Mouse (Mus musculus): ENCODE results near the gene Hoxc10. TPM values are rescaled to one million over a fixed set of nuclear protein-coding genes. Genes with fewer than 3 reads are reported as not detected.

The Hoxc10 gene
- polyA plus RNA-seq, 1 experiment from 2014 or later: not detected

DNA sequence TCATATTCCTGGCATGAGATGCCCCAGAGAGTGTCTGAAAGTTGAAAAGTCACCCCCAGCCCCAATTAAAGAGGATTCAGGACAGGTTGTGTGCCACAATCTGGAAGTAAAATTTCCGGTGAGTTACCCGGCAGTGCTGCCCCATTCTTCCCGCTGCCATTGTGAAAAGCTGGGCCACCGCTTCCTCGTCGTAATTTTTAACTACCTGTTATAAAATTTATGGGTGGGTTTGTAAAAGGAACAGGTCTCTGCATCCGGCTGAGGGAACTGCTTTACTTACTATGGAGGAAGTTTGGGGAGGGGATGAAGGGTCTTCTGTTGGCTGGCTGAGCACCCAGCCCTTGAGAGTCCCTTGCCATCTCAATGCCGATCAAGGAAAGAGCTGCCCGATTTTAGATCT, 30.0 kb downstream of the Hoxc10 start:
- ATAC-seq (ENCODE audit: insufficient number of reproducible peaks, low FRiP score): no peak
- H3K4me2 ChIP-seq: no peak overlapping the region

DNA sequence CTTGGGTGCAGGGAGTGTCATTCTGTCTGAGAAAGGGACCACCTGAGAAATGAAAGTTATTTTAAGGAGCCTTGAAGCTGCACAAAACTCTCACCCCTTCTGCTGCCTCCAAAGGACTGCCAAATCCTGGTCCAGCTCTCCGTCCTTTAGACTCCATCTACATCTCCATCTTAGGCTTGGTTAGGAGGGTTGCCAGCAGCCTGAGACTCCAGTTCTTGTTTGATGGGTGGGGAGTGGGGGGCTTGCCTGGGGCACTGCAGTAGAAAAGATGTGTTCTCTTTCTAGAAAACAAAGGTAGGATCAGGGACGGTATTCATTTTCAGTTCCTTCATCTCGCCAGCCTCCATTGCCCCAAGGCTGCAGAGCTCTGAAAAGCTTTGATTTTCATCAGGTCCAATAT, 30.8 kb downstream of the Hoxc10 start:
- Histone ChIP-seq H3K9ac (no peak overlapping the region), H3K36me3 (no peaks in the 10 kb centered on the region), H3K27me3 (replicated peaks) (peaks cover 92% of the 10 kb centered on the region), H3K27ac (ENCODE audit: poor library complexity, severe bottlenecking) (no peak overlapping the region), H3K9me3 (replicated peaks) (no peaks in the 10 kb centered on the region), H3K4me3 (no peak overlapping the region), H3K4me2 (no peak overlapping the region), H3K4me1 (replicated peaks) (peaks cover 29% of the 10 kb centered on the region)
- WGBS: 3% methylated on average over 3 of the region's 3 CpGs
- ATAC-seq (ENCODE audit: insufficient number of reproducible peaks, low FRiP score): no peak

More for the DNA sequence above, 30.0 kb downstream of the Hoxc10 start:
- 2% methylated on average over 9 of the region's 9 CpGs for WGBS
- no peaks in the 10 kb centered on the region for H3K9me3 ChIP-seq (replicated peaks)
- no peak overlapping the region for H3K9ac ChIP-seq
- H3K27me3 ChIP-seq (replicated peaks): peaks cover 92% of the 10 kb centered on the region
- peaks cover 28% of the 10 kb centered on the region for H3K4me1 ChIP-seq (replicated peaks)
- H3K4me3 ChIP-seq: no peak overlapping the region
- no peaks in the 10 kb centered on the region for H3K36me3 ChIP-seq
- H3K27ac ChIP-seq (ENCODE audit: poor library complexity, severe bottlenecking): no peak overlapping the region

DNA sequence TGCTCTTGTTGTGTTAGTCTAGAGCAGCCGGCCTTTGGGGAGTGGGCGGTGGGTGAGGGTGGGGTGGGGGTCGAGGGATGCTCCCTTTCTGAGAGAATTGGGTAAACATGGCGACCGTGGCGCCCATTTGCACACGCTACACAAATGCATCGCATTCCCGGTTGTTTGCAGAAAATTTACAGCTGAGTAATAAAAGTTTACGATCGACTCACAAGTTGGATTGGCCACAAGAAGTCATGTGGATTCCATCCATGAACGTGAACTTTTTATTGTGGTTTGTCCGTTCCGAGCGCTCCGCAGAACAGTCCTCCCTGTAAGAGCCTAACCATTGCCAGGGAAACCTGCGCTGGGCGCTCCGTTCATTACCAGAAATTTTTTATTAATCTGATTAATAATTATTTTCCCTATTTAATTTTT, 31.4 kb downstream of the Hoxc10 start, which contains the start of gene Hoxc6:
Gene Hoxc6, plus strand, starts transcription at position 319 of the 417 bp plus-strand sequence.
- Histone ChIP-seq H3K9ac (peak within 1 kb of the TSS; percentile 72; the same call in 1 of the 2 replicates), H3K9me3 (replicated peaks) (no peaks in the 10 kb centered on the region), H3K27me3 (replicated peaks) (peaks cover 92% of the 10 kb centered on the region), H3K4me2 (peak within 1 kb of the TSS; percentile 91), H3K4me1 (replicated peaks) (peaks cover 29% of the 10 kb centered on the region), H3K4me3 (peak within 1 kb of the TSS; percentile 57), H3K36me3 (no peaks in the 10 kb centered on the region), H3K27ac (ENCODE audit: poor library complexity, severe bottlenecking) (no peak within 1 kb of the TSS)
- ATAC-seq (ENCODE audit: insufficient number of reproducible peaks, low FRiP score): no peak
- WGBS: 2% methylated on average over 19 of the region's 19 CpGs

DNA sequence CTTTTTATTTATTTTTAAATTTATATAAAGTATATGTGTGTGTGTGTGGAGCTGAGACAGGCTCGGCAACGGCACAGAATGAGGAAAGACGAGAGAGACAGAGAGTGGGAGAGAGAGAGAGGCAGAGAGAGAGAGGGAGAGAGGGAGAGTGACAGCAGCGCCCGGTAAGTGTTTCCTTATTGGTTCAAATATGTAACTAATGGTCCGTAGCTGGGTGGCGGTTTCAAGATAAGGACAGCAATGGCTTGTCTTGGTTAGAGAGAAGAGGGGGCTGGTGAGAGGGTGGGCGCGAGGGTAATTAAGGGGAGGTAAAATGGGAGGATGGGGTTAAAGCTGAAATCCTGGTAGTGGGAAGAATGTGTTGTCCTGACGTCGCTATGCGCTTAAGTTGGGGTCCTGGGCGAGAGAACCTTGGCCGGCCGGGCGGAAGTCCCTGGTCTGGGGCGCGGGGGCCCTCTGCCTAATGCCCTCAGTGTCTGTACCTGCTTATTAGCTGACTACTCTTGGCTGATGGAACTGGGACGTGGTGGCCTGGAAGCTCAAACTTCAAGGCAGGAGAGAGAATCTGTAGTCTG, 32.1 kb downstream of the Hoxc10 start:
- Histone ChIP-seq H3K36me3 (no peaks in the 10 kb centered on the region), H3K4me3 (peak overlapping the region; percentile 57), H3K4me1 (replicated peaks) (peaks cover 29% of the 10 kb centered on the region), H3K9ac (peak overlapping the region; percentile 72; the same call in 1 of the 2 replicates), H3K9me3 (replicated peaks) (no peaks in the 10 kb centered on the region), H3K4me2 (peak overlapping the region; percentile 91), H3K27ac (ENCODE audit: poor library complexity, severe bottlenecking) (no peak overlapping the region), H3K27me3 (replicated peaks) (peaks cover 93% of the 10 kb centered on the region)
- no peak for ATAC-seq (ENCODE audit: insufficient number of reproducible peaks, low FRiP score)
- WGBS: under 1% methylated on average over 19 of the region's 19 CpGs

DNA sequence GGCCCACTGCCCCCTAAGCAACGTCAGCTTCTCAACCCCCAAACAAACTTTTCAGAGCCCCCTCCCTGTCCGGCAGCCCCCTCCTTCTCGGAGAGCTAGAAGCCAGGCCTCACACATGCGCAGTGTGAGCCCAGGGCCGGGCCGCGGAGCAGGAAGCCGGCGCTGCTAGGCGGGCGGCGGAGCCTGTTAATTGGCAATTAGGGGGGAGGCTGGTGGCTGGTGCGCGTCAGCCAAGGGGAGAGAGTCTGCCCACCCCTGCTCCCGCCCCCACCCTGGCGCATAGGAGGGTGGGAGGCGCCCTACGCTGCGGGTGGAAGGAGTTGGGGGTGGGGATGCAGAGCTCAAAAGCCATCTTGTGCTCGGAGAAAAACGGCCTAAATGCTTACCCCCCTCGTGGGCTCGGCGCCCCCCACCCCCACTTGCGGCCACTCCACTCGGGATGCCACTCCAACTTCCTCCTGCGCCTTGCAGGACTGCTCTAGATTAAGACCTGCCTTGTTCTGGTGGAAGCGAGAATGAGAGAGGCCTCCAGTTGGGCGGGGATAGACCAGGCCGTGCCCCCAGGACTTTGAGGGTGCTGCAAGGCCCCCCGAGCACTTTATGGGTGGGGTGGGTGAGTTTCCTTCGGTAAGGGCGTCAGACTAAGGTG, 32.7 kb downstream of the Hoxc10 start:
- peak overlapping the region; percentile 91 for H3K4me2 ChIP-seq
- H3K27me3 ChIP-seq (replicated peaks): peaks cover 96% of the 10 kb centered on the region
- WGBS: 0% methylated on average over 33 of the region's 33 CpGs
- H3K36me3 ChIP-seq: no peaks in the 10 kb centered on the region
- H3K9me3 ChIP-seq (replicated peaks): no peaks in the 10 kb centered on the region
- peaks cover 29% of the 10 kb centered on the region for H3K4me1 ChIP-seq (replicated peaks)
- ATAC-seq (ENCODE audit: insufficient number of reproducible peaks, low FRiP score): peak; percentile 75
- no peak overlapping the region for H3K27ac ChIP-seq (ENCODE audit: poor library complexity, severe bottlenecking)
- peak overlapping the region; percentile 72 for H3K9ac ChIP-seq
- peak overlapping the region; percentile 57 for H3K4me3 ChIP-seq

DNA sequence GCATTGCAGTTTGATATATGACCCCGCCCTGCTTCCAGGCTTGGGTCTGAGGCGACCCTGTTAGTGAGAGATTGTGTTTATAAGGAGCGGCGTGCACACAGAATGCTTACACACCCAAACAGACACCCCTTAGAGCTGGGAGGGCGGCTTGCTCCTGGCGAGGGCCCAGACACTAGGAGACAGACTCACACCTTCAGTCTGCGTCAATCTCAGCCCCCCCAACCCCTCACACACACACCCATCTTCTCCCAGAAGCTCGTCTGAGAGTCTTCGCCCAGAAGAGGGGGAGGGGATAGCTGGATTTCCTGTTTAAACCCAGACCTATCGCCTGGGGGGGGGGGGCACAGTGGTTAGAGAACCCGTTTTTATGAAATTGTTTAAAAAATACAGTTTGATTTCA, 33.4 kb downstream of the Hoxc10 start:
- Histone ChIP-seq H3K27ac (ENCODE audit: poor library complexity, severe bottlenecking) (no peak overlapping the region), H3K9ac (no peak overlapping the region; the same call in 1 of the 2 replicates), H3K4me3 (no peak overlapping the region), H3K4me1 (replicated peaks) (peaks cover 29% of the 10 kb centered on the region), H3K36me3 (no peaks in the 10 kb centered on the region), H3K27me3 (replicated peaks) (peaks cover 96% of the 10 kb centered on the region), H3K9me3 (replicated peaks) (no peaks in the 10 kb centered on the region), H3K4me2 (peak overlapping the region; percentile 91)
- ATAC-seq (ENCODE audit: insufficient number of reproducible peaks, low FRiP score): 0 out of 2 replicates have a peak, but pooled peaks have one; percentile 27
- 18% methylated on average over 11 of the region's 11 CpGs for WGBS

DNA sequence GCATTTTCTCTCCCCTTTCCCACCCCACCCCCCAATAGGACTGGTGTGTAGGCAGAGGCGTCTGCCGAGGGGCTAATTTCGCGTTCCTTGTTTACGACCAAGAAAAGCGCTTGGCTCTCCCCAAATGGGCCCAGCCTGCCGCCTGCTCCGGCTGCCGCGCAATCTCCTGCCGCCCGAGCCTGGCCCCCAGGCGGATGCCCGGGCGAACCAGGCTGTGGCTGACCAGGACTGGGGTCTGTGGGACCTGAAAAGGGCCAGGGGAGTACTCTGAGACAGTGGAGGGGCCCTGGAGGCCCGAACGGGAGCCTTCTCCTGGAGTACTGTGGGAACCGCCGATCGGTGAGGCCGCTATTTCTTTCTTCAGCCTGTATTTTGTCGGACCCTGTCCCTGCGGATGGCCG, 33.9 kb downstream of the Hoxc10 start:
- H3K27me3 ChIP-seq (replicated peaks): peaks cover 96% of the 10 kb centered on the region
- WGBS: 4% methylated on average over 24 of the region's 24 CpGs
- H3K4me3 ChIP-seq: peak overlapping the region; percentile 22
- H3K4me1 ChIP-seq (replicated peaks): peaks cover 29% of the 10 kb centered on the region
- no peak for ATAC-seq (ENCODE audit: insufficient number of reproducible peaks, low FRiP score)
- H3K27ac ChIP-seq (ENCODE audit: poor library complexity, severe bottlenecking): no peak overlapping the region
- H3K4me2 ChIP-seq: peak overlapping the region; percentile 91
- no peaks in the 10 kb centered on the region for H3K9me3 ChIP-seq (replicated peaks)
- peak overlapping the region; percentile 9; the same call in 1 of the 2 replicates for H3K9ac ChIP-seq
- no peaks in the 10 kb centered on the region for H3K36me3 ChIP-seq

DNA sequence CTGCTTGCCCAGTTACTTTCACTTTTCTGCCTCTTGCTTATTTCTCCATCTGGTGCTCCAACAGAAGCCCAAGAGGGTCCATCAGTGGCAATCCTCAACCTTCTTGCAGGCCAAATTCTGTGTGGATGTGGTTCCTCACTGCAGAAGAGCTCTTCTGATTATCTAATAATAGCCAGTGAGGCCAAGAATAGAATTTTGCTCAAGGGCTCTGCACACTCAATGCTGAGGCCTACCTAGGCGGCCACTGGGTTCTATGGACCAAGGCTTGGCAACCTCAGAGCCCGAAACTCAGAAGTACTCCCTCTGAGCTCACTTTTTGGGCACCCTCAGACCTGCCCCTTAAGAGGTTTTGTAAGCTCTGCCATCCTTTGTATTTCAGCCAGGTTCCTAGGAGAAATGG, 34.8 kb downstream of the Hoxc10 start:
- no peak overlapping the region for H3K27ac ChIP-seq (ENCODE audit: poor library complexity, severe bottlenecking)
- no peaks in the 10 kb centered on the region for H3K9me3 ChIP-seq (replicated peaks)
- no peaks in the 10 kb centered on the region for H3K36me3 ChIP-seq
- H3K4me2 ChIP-seq: peak overlapping the region; percentile 91
- ATAC-seq (ENCODE audit: insufficient number of reproducible peaks, low FRiP score): no peak
- H3K4me3 ChIP-seq: no peak overlapping the region
- peaks cover 96% of the 10 kb centered on the region for H3K27me3 ChIP-seq (replicated peaks)
- 20% methylated on average over 2 of the region's 2 CpGs for WGBS
- H3K4me1 ChIP-seq (replicated peaks): peaks cover 29% of the 10 kb centered on the region
- H3K9ac ChIP-seq: no peak overlapping the region

DNA sequence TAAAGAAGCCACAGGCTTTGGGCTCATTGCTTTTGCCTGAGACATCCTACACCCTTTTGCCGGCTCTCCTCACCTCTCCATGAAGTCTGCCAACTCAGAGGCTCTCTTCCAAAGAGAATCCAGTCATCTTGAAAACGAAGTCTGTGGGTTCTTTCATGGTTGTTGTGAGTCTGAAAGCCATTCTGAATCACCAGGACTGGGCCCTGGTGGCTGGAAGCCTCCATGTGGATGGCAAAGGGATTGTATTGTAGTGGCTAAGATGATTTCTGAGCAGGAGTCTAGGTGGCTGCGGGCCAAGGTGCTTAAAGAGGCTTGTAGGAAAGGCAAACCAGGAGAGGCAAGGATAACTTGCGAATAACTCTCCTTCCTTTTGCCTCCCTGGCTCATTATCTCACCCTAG, 35.6 kb downstream of the Hoxc10 start:
- no peaks in the 10 kb centered on the region for H3K36me3 ChIP-seq
- peaks cover 29% of the 10 kb centered on the region for H3K4me1 ChIP-seq (replicated peaks)
- WGBS: 23% methylated on average over 4 of the region's 4 CpGs
- no peak overlapping the region for H3K27ac ChIP-seq (ENCODE audit: poor library complexity, severe bottlenecking)
- no peak overlapping the region for H3K9ac ChIP-seq
- H3K4me3 ChIP-seq: no peak overlapping the region
- peaks cover 97% of the 10 kb centered on the region for H3K27me3 ChIP-seq (replicated peaks)
- H3K9me3 ChIP-seq (replicated peaks): no peaks in the 10 kb centered on the region
- ATAC-seq (ENCODE audit: insufficient number of reproducible peaks, low FRiP score): no peak
- no peak overlapping the region for H3K4me2 ChIP-seq

DNA sequence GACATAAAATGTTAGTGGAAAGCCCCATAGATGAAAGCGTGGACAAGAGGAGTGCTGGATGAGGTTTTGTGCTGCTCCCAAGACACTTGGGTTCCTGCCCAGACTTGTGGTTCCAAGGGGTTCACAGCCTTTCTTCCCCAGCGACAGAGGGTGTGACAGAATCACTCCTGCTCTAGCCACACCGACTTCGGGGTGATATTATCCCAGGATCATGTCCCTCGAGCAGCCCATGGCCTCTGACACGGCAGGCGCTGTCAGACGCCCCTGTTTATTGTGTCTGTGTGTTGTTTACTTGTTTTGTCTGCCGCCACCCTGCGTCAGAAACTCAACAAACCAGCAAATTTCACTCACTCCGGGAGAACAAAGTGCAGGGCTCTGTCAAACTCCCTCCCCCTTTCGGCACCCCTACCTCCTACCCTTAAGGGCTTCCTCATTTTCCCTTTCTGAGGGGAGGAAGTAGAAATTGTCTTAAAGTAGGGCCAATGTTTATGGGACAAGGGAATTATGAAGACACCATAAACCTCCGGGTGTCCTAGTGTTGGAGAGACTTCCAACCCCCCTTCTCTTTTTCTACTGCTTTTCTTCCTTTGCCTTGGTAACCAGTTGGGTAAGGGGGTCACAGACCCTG, 36.3 kb downstream of the Hoxc10 start:
- Histone ChIP-seq H3K4me3 (no peak overlapping the region), H3K4me2 (no peak overlapping the region), H3K27ac (ENCODE audit: poor library complexity, severe bottlenecking) (no peak overlapping the region), H3K27me3 (replicated peaks) (peaks cover 98% of the 10 kb centered on the region), H3K9ac (no peak overlapping the region), H3K36me3 (no peaks in the 10 kb centered on the region), H3K9me3 (replicated peaks) (no peaks in the 10 kb centered on the region), H3K4me1 (replicated peaks) (peaks cover 29% of the 10 kb centered on the region)
- 15% methylated on average over 13 of the region's 13 CpGs for WGBS
- ATAC-seq (ENCODE audit: insufficient number of reproducible peaks, low FRiP score): no peak

DNA sequence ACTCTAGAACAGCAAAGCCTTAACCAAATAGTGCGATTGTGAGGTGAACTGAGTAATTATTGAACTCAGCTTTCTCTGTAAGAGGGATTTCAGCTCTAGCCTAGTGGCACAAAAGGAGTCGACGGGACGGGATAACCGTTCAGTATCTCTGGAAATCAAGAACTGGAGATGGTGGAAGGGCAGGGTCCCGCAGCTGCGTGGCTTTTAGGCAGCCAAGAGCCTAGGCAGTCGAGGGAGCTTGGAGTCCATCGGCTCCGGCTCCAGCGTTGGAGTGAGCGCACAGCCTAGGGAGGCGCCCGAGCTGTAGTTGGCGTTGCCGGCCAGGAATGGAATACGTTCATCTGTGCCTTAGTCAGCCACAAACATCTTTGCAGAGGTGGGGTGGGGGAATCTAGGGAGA, 38.7 kb downstream of the Hoxc10 start:
- Histone ChIP-seq H3K4me2 (no peak overlapping the region), H3K9ac (no peak overlapping the region), H3K36me3 (no peaks in the 10 kb centered on the region), H3K27ac (ENCODE audit: poor library complexity, severe bottlenecking) (no peak overlapping the region), H3K9me3 (replicated peaks) (no peaks in the 10 kb centered on the region), H3K27me3 (replicated peaks) (peaks cover 98% of the 10 kb centered on the region), H3K4me3 (no peak overlapping the region), H3K4me1 (replicated peaks) (peaks cover 12% of the 10 kb centered on the region)
- no peak for ATAC-seq (ENCODE audit: insufficient number of reproducible peaks, low FRiP score)
- under 1% methylated on average over 17 of the region's 17 CpGs for whole genome bisulfite sequencing
